Mouse (Mus musculus): Measurements from ENCODE around the gene Mdk. TPM values are rescaled to one million over a fixed set of nuclear protein-coding genes. Genes with fewer than 3 reads are reported as not detected.

Gene Mdk
- polyA plus RNA-seq, 1 experiment from 2014 or later, result 639 TPM

GRCm38 (mm10) chr2:91936154-91936553 lies 4.1 kb upstream of the Mdk start:
- no peaks in the 10 kb centered on the region for H3K27me3 ChIP-seq (ENCODE audit: insufficient read depth, low read length)
- H3K9ac ChIP-seq (ENCODE audit: low read depth, low read length), result no peak overlapping the region
- no peak overlapping the region for H3K27ac ChIP-seq
- no peaks in the 10 kb centered on the region for H3K9me3 ChIP-seq (replicated peaks; ENCODE audit: low read length)
- peaks cover 58% of the 10 kb centered on the region for H3K36me3 ChIP-seq (ENCODE audit: insufficient read depth, low read length)
- 90% methylated on average over 7 of the region's 7 CpGs for WGBS
- H3K4me1 ChIP-seq (replicated peaks; ENCODE audit: insufficient read depth, low read length), result peaks cover 15% of the 10 kb centered on the region; the same call in 1 of the 2 replicates
- no peak for TF ChIP-seq CTCF (IDR thresholded peaks at IDR 0.05; ENCODE audit: low read depth)
- ATAC-seq (replicated peaks; ENCODE audit: low FRiP score, low read depth) (no peak), DNase-seq (ENCODE audit: low spot score) (no peak)
- H3K4me3 ChIP-seq (replicated peaks; ENCODE audit: low read depth, low read length), result no peak overlapping the region
- no peak overlapping the region for H3K4me2 ChIP-seq (ENCODE audit: low read length)

- H3K9ac ChIP-seq (ENCODE audit: low read depth, low read length), result no peak overlapping the region
- DNase-seq (ENCODE audit: low spot score), result no peak
- H3K9me3 ChIP-seq (replicated peaks; ENCODE audit: low read length), result no peaks in the 10 kb centered on the region
- no peak for TF ChIP-seq CTCF (IDR thresholded peaks at IDR 0.05; ENCODE audit: low read depth)
- H3K27me3 ChIP-seq (ENCODE audit: insufficient read depth, low read length), result no peaks in the 10 kb centered on the region
- no peak overlapping the region for H3K4me2 ChIP-seq (ENCODE audit: low read length)
- H3K36me3 ChIP-seq (ENCODE audit: insufficient read depth, low read length), result peaks cover 56% of the 10 kb centered on the region
- ATAC-seq (replicated peaks; ENCODE audit: low FRiP score, low read depth), result no peak
- peaks cover 18% of the 10 kb centered on the region; the same call in 1 of the 2 replicates for H3K4me1 ChIP-seq (replicated peaks; ENCODE audit: insufficient read depth, low read length)
- H3K27ac ChIP-seq, result no peak overlapping the region
- 84% methylated on average over 9 of the region's 9 CpGs for WGBS
- no peak overlapping the region for H3K4me3 ChIP-seq (replicated peaks; ENCODE audit: low read depth, low read length)
Observed at GRCm38 (mm10) chr2:91934826-91935525, 2.9 kb upstream of the Mdk start.

- Histone ChIP-seq H3K36me3 (ENCODE audit: insufficient read depth, low read length) (peaks cover 48% of the 10 kb centered on the region), H3K9me3 (replicated peaks; ENCODE audit: low read length) (no peaks in the 10 kb centered on the region), H3K4me1 (replicated peaks; ENCODE audit: insufficient read depth, low read length) (peaks cover 18% of the 10 kb centered on the region; the same call in 1 of the 2 replicates), H3K9ac (ENCODE audit: low read depth, low read length) (no peak overlapping the region), H3K4me2 (ENCODE audit: low read length) (no peak overlapping the region), H3K4me3 (replicated peaks; ENCODE audit: low read depth, low read length) (no peak overlapping the region), H3K27ac (peak overlapping the region; percentile 25; the same call in 1 of the 2 replicates), H3K27me3 (ENCODE audit: insufficient read depth, low read length) (no peaks in the 10 kb centered on the region)
- 28% methylated on average over 8 of the region's 8 CpGs for WGBS
- ATAC-seq (replicated peaks; ENCODE audit: low FRiP score, low read depth) (no peak), DNase-seq (ENCODE audit: low spot score) (no peak)
- no peak for TF ChIP-seq CTCF (IDR thresholded peaks at IDR 0.05; ENCODE audit: low read depth)
Observed at GRCm38 (mm10) chr2:91934016-91934415, 1.9 kb upstream of the Mdk start.

- peaks cover 43% of the 10 kb centered on the region for H3K36me3 ChIP-seq (ENCODE audit: insufficient read depth, low read length)
- 41% methylated on average over 9 of the region's 9 CpGs for WGBS
- H3K27me3 ChIP-seq (ENCODE audit: insufficient read depth, low read length), result no peaks in the 10 kb centered on the region
- H3K4me1 ChIP-seq (replicated peaks; ENCODE audit: insufficient read depth, low read length), result peaks cover 18% of the 10 kb centered on the region; the same call in 1 of the 2 replicates
- H3K9me3 ChIP-seq (replicated peaks; ENCODE audit: low read length), result no peaks in the 10 kb centered on the region
- DNase-seq (ENCODE audit: low spot score) (no peak), ATAC-seq (replicated peaks; ENCODE audit: low FRiP score, low read depth) (no peak)
- no peak overlapping the region for H3K4me3 ChIP-seq (replicated peaks; ENCODE audit: low read depth, low read length)
- peak overlapping the region; percentile 25; the same call in 1 of the 2 replicates for H3K27ac ChIP-seq
- no peak for TF ChIP-seq CTCF (IDR thresholded peaks at IDR 0.05; ENCODE audit: low read depth)
- no peak overlapping the region for H3K9ac ChIP-seq (ENCODE audit: low read depth, low read length)
- no peak overlapping the region for H3K4me2 ChIP-seq (ENCODE audit: low read length)
Observed at GRCm38 (mm10) chr2:91933471-91933870, 1.4 kb upstream of the Mdk start.

- Histone ChIP-seq H3K9me3 (replicated peaks; ENCODE audit: low read length) (no peaks in the 10 kb centered on the region), H3K36me3 (ENCODE audit: insufficient read depth, low read length) (peaks cover 36% of the 10 kb centered on the region), H3K27me3 (ENCODE audit: insufficient read depth, low read length) (no peaks in the 10 kb centered on the region), H3K9ac (ENCODE audit: low read depth, low read length) (no peak overlapping the region), H3K4me1 (replicated peaks; ENCODE audit: insufficient read depth, low read length) (peaks cover 18% of the 10 kb centered on the region; the same call in 1 of the 2 replicates), H3K4me2 (ENCODE audit: low read length) (no peak overlapping the region), H3K4me3 (replicated peaks; ENCODE audit: low read depth, low read length) (no peak overlapping the region), H3K27ac (no peak overlapping the region)
- no peak for TF ChIP-seq CTCF (IDR thresholded peaks at IDR 0.05; ENCODE audit: low read depth)
- ATAC-seq (replicated peaks; ENCODE audit: low FRiP score, low read depth) (no peak), DNase-seq (ENCODE audit: low spot score) (no peak)
- 22% methylated on average over 6 of the region's 6 CpGs for WGBS
Observed at GRCm38 (mm10) chr2:91932737-91933350, 747 bp upstream of the Mdk start.

GRCm38 (mm10) chr2:91931328-91932159 lies 553 bp downstream of the Mdk start:
- ATAC-seq (replicated peaks; ENCODE audit: low FRiP score, low read depth) (peak; percentile 59), DNase-seq (ENCODE audit: low spot score) (peak; percentile 82)
- Histone ChIP-seq H3K4me2 (ENCODE audit: low read length) (peak overlapping the region; percentile 70), H3K27ac (peak overlapping the region; percentile 87), H3K27me3 (ENCODE audit: insufficient read depth, low read length) (no peaks in the 10 kb centered on the region), H3K4me3 (replicated peaks; ENCODE audit: low read depth, low read length) (peak overlapping the region; percentile 55), H3K36me3 (ENCODE audit: insufficient read depth, low read length) (peaks cover 23% of the 10 kb centered on the region), H3K9ac (ENCODE audit: low read depth, low read length) (peak overlapping the region; percentile 79), H3K9me3 (replicated peaks; ENCODE audit: low read length) (no peaks in the 10 kb centered on the region), H3K4me1 (replicated peaks; ENCODE audit: insufficient read depth, low read length) (peaks cover 18% of the 10 kb centered on the region; the same call in 1 of the 2 replicates)
- no peak; the same call in 1 of the 2 replicates for TF ChIP-seq CTCF (IDR thresholded peaks at IDR 0.05; ENCODE audit: low read depth)
- 3% methylated on average over 49 of the region's 50 CpGs for WGBS
